Mouse (Mus musculus): ENCODE data around the gene Acsm2. TPM values are rescaled to one million over a fixed set of nuclear protein-coding genes. Genes with fewer than 3 reads are reported as not detected.
"Not testable (repeated sequence)": the region's sequence is repeated elsewhere in the genome, so short reads cannot be mapped to it uniquely, and the experiment has no call there.

Gene Acsm2
- total RNA-seq, 2 experiments from 2014 or later: not detected

GRCm38 (mm10) chr7:119561441-119561840, 7.3 kb downstream of the Acsm2 start:
- ATAC-seq (replicated peaks; ENCODE audit: poor library complexity): no peak

DNA sequence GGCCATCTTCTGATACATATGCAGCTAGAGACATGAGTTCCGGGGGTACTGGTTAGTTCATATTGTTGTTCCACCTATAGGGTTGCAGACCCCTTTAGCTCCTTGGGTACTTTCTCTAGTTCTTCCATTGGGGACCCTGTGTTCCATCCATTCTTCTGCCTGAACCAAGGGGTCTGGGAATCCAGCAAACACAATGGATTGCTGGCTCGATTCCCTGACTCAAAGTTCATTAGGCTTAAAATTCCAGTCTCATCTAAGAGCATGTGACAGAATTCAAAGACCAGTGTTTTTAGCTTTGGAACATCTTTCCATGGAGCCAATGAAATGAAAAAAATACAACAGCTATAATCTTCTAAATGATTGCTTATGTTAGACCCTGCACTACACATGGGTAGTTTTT, 8.3 kb downstream of the Acsm2 start:
- not testable (repeated sequence) for ATAC-seq (replicated peaks; ENCODE audit: poor library complexity)

DNA sequence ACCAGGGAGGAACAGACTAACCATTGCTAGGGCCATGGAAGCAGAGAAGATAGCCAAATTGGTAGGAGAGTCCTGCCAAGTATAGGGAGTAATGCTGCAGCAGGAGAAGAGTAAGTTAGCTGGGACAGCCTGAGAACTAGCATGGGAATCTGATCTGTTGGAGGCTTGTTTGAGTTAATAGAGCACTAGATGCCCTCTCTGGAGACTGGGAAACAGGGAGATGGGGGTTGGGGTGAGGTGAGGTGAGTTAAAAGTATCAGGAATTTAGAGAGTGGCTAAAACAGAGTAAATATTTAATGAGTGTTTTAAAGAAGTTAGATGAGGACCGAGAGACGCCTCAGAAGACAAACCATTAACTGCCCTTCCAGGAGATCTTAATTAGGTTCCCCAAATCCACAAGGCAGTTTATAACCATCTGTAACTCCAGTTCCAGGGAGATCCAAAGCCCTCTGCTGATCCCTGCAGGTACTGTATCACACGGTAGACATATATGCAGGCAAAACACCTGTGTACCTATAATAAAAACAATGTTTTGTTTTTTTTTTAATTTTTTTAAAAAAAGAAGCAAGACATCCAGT, 40.5 kb downstream of the Acsm2 start:
- ATAC-seq (replicated peaks; ENCODE audit: poor library complexity): no peak

DNA sequence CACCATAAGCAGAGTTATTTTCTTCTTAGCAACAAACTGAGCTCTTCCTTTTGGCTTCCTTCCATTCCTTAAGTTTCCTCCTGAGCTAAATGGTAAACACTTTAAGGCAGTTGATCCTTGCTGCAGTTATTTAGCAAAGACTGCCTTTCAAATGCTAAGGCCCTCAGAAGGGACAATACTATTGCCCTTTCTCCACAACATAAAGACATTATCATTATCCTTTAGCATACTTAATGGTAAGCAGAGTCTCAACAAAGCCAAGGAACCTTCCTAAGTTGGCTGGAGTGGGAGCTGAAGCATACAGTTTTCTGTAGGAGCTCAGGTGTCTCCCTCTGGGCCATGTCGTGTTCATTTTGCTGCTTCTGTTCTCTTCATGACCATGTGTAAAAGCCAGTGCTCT, 41.2 kb downstream of the Acsm2 start:
- ATAC-seq (replicated peaks; ENCODE audit: poor library complexity): no peak

- ATAC-seq (replicated peaks; ENCODE audit: poor library complexity): no peak
Observed at GRCm38 (mm10) chr7:119596536-119596935, 42.4 kb downstream of the Acsm2 start.

DNA sequence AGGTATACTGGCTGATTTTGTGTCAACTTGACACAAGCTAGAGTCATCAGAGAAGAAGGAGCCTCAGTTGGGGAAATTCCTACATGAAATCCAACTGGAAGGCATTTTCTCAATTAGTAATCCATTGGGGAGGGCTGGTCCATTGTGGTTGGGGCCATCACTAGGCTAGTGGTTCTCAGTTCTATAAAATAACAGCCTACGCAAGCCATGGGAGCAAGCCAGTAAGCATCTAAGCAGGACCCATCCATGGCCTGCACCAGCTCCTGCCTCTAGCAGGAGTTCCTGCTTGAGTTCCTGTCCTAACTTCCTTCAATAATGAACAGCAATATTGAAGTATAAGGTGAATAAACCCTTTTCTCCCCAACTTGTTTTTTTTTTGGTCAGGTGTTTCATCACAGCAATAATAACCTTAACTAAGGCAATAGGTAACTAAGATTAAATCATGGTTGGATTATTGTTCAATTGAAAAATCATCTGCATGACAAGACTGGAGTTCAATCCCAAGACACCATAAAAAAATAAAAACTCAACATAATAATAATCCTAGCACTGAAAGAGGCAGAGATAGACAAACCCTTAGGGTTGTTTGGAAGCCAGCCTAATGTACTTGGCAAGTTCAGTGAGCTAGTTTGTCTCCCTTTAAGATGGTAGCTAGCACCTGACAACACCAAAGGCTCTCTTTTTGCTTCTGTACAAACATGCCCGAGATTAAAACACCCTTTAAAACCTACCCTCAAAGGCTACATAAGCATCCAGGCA, 47.2 kb downstream of the Acsm2 start:
- no peak for ATAC-seq (replicated peaks; ENCODE audit: poor library complexity)

GRCm38 (mm10) chr7:119601954-119602317, 47.8 kb downstream of the Acsm2 start:
- ATAC-seq (replicated peaks; ENCODE audit: poor library complexity): no peak

- ATAC-seq (replicated peaks; ENCODE audit: poor library complexity): no peak
Observed at GRCm38 (mm10) chr7:119604903-119605483, 50.9 kb downstream of the Acsm2 start.

DNA sequence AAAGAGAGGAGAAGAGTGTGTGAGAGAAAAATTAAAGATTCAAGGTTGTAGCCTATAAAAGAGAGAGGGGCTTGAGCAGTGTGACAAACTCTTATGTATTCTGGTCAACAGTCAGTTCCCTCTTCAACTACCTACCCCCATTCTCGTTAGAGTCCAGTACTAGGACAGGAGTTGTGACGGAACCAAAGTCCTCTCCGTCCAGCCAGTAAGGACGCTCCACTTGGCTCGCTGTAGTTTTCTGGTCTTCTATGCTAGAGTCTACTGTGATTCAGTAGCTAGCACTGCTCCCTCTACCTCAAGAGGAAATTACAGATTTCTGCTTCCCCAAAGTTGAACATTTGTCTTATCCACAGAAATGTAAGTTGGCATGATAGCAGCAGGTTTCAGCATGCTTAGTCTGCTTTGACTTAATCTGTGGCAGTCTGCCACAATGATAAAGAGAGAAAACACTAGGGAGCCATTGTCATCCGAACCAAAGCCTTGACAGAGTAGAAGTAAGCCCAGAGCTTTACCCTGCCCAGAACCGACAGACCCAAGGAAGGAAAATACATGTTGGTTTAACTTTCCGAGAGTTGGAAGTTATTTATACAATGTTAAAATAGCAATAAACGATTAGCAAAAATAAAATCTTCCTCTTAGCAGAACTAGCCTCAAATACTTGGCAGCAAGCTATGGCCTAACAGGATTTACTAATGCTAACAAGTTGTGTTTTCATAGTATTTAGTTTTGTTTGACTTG, 52.0 kb downstream of the Acsm2 start:
- no peak for ATAC-seq (replicated peaks; ENCODE audit: poor library complexity)

DNA sequence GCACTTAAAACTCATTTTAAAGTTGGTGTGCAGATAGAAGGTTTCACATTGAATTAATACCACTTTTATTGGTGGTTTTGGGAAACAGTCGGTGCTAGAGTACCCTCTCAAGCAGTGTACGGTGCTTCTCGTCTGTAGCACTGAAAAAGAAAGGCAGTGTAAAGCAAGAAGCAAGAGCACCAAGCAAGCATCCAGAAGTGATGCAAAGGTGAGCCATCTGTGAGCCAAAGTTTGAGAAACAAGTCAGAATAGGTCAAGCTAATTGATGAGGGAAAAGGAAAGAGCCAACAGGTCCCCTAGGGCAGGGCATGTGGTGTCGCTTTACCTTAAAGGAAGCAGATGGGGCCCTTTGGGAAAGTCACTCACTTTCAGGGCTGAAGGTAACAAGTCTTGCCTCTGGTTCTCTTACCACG, 52.5 kb downstream of the Acsm2 start, which contains the start of gene Acsm1:
Gene Acsm1 (plus strand): TSS at position 363 of the 413 bp plus-strand sequence.
- ATAC-seq (replicated peaks; ENCODE audit: poor library complexity): no peak

DNA sequence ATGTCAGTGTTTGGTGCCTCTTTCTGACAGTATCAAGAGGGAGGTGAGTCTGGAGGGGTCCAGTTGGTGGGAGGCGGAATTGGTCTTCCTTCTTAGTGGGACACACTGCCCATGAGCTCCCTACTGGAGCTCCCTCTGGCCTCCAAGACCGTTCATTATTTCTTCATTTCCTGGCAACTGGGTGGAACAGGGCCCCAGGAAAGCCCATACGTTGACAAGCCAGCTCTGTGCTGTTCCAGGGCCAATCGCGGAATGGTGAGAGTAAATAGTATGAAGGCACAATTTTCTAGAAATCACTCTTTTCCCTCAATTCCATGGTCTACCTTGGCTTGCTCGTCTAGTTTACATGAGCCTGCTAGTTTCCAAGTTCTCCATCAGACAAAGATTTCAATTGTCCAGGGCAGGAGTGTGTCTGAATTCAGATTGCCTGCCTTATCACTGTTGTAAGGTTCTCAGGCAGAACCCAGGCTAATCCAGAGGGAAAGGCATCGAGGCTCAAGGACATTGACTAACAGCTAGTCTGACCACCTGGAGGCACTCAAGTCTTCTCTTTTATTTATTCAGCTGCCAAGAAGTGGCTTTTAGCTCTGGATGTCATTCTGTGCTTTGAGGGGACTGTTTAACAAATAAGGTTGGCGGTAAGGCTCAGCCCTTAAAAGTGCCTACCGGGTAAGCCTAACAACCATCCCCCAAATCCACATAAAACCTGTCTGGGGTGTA, 53.8 kb downstream of the Acsm2 start:
- ATAC-seq (replicated peaks; ENCODE audit: poor library complexity): no peak

GRCm38 (mm10) chr7:119616531-119616930, 62.4 kb downstream of the Acsm2 start:
- no peak for ATAC-seq (replicated peaks; ENCODE audit: poor library complexity)

- no peak for ATAC-seq (replicated peaks; ENCODE audit: poor library complexity)
Observed at GRCm38 (mm10) chr7:119617593-119617992, 63.5 kb downstream of the Acsm2 start.

DNA sequence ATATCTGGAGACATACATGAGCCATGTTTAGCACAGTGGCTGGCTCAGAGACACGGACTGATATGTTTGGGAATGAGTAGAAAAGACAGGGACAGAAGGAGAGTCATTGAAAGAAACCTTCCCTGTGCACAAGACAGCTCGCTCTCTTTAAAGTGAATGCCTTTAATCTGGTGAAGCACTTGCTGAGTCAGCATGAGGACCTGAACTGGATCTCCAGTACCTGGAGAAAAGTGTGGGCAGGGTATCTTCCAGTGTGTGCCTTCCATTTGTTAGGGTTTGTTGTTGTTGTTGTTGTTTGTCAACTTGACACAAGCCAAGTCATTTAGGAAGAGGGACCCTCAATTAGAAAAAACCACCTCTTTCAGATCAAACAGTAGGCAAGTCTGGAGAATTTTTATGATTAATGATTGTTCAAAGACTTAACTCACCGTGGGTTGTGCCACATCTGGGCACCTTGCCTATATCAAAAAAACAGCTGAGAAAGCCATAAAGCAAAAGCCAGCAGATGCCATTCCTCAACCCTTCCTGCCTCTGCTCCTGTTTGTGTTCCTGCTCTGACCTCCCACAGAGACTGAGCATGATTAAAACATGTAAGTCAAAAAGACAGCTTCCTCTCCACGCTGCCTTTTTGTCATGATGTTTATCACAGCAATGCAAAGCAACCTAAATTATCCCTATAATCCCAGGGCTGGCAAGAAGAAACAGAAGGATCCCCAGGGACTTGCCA, 64.2 kb downstream of the Acsm2 start:
- no peak for ATAC-seq (replicated peaks; ENCODE audit: poor library complexity)

- ATAC-seq (replicated peaks; ENCODE audit: poor library complexity): no peak
Observed at GRCm38 (mm10) chr7:119620157-119620556, 66.0 kb downstream of the Acsm2 start.

DNA sequence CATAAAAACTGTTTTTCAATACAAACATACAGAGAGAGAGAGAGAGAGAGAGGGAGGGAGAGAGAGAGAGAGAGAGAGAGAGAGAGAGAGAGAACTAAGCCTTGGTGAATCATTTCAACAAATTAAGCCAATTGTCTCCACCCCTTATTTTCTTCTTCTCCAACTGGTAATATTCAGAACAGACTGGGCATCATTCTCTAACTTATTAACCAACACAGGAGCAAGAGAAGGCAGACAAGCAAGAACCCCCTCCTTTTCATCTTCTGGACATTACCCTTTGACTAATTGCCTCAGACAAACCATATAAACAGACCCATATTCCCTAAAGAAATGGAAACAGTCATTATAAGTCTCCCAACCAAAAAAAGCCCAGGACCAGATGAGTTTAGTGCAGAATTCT, 84.6 kb downstream of the Acsm2 start:
- ATAC-seq (replicated peaks; ENCODE audit: poor library complexity): no peak

GRCm38 (mm10) chr7:119642307-119642706, 88.2 kb downstream of the Acsm2 start:
- ATAC-seq (replicated peaks; ENCODE audit: poor library complexity): no peak

Data from megakaryocyte progenitor cell, adult 5-6 weeks (primary cell).